Comparison of ENCODE assay signal across 29 mouse cellular contexts in the genomic region with DNA sequence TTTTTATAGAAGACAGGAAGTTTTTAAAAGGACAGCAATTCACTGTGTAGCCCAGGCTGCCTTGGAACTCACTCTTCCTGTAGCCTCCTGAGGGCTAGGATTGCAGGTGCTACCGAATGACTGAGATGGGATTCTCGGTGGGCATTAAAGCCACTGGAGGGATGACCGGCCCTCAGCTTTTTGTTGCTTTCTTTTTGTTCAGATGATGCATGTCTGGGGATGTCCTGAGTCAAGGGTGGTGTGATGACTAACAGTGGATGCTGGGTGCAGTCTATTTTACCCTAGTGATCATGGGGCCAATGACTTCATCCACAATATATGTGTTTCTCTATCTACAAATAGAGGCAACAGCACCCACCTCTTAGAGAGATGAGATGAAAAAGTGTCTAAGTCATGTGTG. TPM values are rescaled to one million over a fixed set of nuclear protein-coding genes. Genes with fewer than 3 reads are reported as not detected.
DNase-seq lines count a peak whose midpoint lies in the region; ATAC-seq and TF ChIP-seq lines count a peak whose summit lies in the region.
"Had no signal": no experiment of that assay in that cellular context is flagged by ENCODE, and none has a peak within 500 bp of the region (broad histone marks: within the 10 kb centered on the region; RNA-seq: fewer than 3 reads in every experiment).

No protein-coding gene starts in this region.

- no peaks in the 10 kb centered on the region for H3K9me3 ChIP-seq in midbrain, embryonic 10.5 days (replicated peaks)
- H3K9me3 ChIP-seq: embryonic facial prominence, embryonic 15.5 days; forebrain, embryonic 10.5 days; heart, embryonic 12.5 days; hindbrain, embryonic 10.5 days; intestine, embryonic 15.5 days had no signal

- no peak overlapping the region for H3K4me3 ChIP-seq in myocyte
- no peak overlapping the region for H3K4me3 ChIP-seq in midbrain, embryonic 10.5 days
- H3K4me3 ChIP-seq: embryonic facial prominence, embryonic 15.5 days; erythroblast, embryonic 14.5 days; forebrain, embryonic 10.5 days; gastrocnemius, adult 2 months; heart, embryonic 12.5 days; hindbrain, embryonic 10.5 days; intestine, embryonic 15.5 days had no signal

- ATAC-seq in megakaryocyte progenitor cell, adult 5-6 weeks (replicated peaks; ENCODE audit: poor library complexity): no peak
- ATAC-seq: activated CD4-positive, CD25-positive, alpha-beta regulatory T cell, adult 4 months; forebrain, embryonic 14.5 days; intestine, embryonic 15.5 days had no signal

- 92% methylated on average over 3 of the region's 3 CpGs for WGBS in midbrain, embryonic 10.5 days

- peak; percentile 19 to 68 for DNase-seq in adrenal gland, adult (ENCODE audit: inconsistent age in 2 of 2, low spot score in 1 of 2)
- DNase-seq in adrenal gland, postnatal 14 days: no peak
- DNase-seq in 3134 (ENCODE audit: extremely low read depth, insufficient read length, low spot score): peak; percentile 22
- peak; percentile 65 for DNase-seq in NIH3T3 (ENCODE audit: low read depth)
- no peak for DNase-seq in midbrain, embryonic 10.5 days (ENCODE audit: low spot score)
- DNase-seq: adrenal gland, postnatal 10 days; cerebellum, adult 18-20 months; cerebellum, postnatal 10 days; embryo, embryonic 11 days; gastrocnemius, adult 2 months; gastrocnemius, postnatal 25 days; kidney, adult 18-20 months had no signal

- TF ChIP-seq POLR2A in myocyte (IDR thresholded peaks at IDR 0.05; ENCODE audit: insufficient read length, low read depth): no peak

- peak overlapping the region; percentile 73 for H3K4me2 ChIP-seq in myocyte (ENCODE audit: low read depth)
- H3K4me2 ChIP-seq: embryonic facial prominence, embryonic 15.5 days; heart, embryonic 12.5 days; hindbrain, embryonic 14.5 days; intestine, embryonic 15.5 days had no signal

- no peak overlapping the region for H3ac ChIP-seq in myocyte (ENCODE audit: control insufficient read depth, insufficient read length)

- no peaks in the 10 kb centered on the region; the same call in none of the 2 replicates for H3K4me1 ChIP-seq in midbrain, embryonic 10.5 days
- H3K4me1 ChIP-seq: forebrain, embryonic 10.5 days; intestine, embryonic 15.5 days had no signal

- H3K79me2 ChIP-seq in myocyte (ENCODE audit: control insufficient read depth, insufficient read depth): peaks cover 54% of the 10 kb centered on the region

- no peaks in the 10 kb centered on the region for H3K27me3 ChIP-seq in myocyte (ENCODE audit: control insufficient read depth, insufficient read depth, insufficient read length)
- H3K27me3 ChIP-seq in midbrain, embryonic 10.5 days (ENCODE audit: low read depth, poor library complexity, severe bottlenecking): no peaks in the 10 kb centered on the region
- H3K27me3 ChIP-seq: embryonic facial prominence, embryonic 15.5 days; heart, embryonic 12.5 days; intestine, embryonic 15.5 days had no signal

- no peaks in the 10 kb centered on the region for H3K36me3 ChIP-seq in myocyte (ENCODE audit: control insufficient read depth, insufficient read depth)
- H3K36me3 ChIP-seq in midbrain, embryonic 10.5 days: no peaks in the 10 kb centered on the region
- H3K36me3 ChIP-seq: embryonic facial prominence, embryonic 15.5 days; heart, embryonic 12.5 days; intestine, embryonic 15.5 days had no signal

- no peak overlapping the region for H3K27ac ChIP-seq in midbrain, embryonic 10.5 days (replicated peaks)
- H3K27ac ChIP-seq: embryonic facial prominence, embryonic 15.5 days; forebrain, embryonic 10.5 days; gastrocnemius, adult 2 months; hindbrain, embryonic 10.5 days; hindbrain, embryonic 14.5 days; intestine, embryonic 15.5 days had no signal

TF ChIP-seq in myocyte, 11 proteins besides CTCF, POLR2A, EP300 and RAD21:
- no peak for TF ChIP-seq MAX (IDR thresholded peaks at IDR 0.05; ENCODE audit: low read depth)
- no peak for TF ChIP-seq POLR2AphosphoS2 (IDR thresholded peaks at IDR 0.05; ENCODE audit: insufficient read length, low read depth)
- TF ChIP-seq USF1 (IDR thresholded peaks at IDR 0.05; ENCODE audit: low read depth): no peak
- no peak for TF ChIP-seq TCF12 (IDR thresholded peaks at IDR 0.05; ENCODE audit: insufficient read depth, poor library complexity, severe bottlenecking)
- TF ChIP-seq MYOG (IDR thresholded peaks at IDR 0.05; ENCODE audit: control insufficient read depth in 1 of 3, insufficient read depth in 1 of 3, insufficient read length in 2 of 3, low read depth in 2 of 3): no peak
- no peak for TF ChIP-seq REST (IDR thresholded peaks at IDR 0.05; ENCODE audit: insufficient read depth, insufficient read length)
- no peak for TF ChIP-seq E2F4 (IDR thresholded peaks at IDR 0.05; ENCODE audit: insufficient read depth)
- no peak for TF ChIP-seq SRF (IDR thresholded peaks at IDR 0.05; ENCODE audit: control insufficient read depth, insufficient read length, low read depth)
- no peak for TF ChIP-seq MYOD1 (IDR thresholded peaks at IDR 0.05; ENCODE audit: control insufficient read depth in 1 of 3, insufficient read length in 2 of 3, low read depth in 2 of 3)
- TF ChIP-seq CEBPB (IDR thresholded peaks at IDR 0.05; ENCODE audit: insufficient read depth, poor library complexity, severe bottlenecking): no peak
- no peak for TF ChIP-seq TCF3 (IDR thresholded peaks at IDR 0.05; ENCODE audit: insufficient read length, low read depth)

RNA-seq across cellular contexts. Expression of a gene that starts 2.7 kb away (rescaled TPM):
- not detected in 2 replicates for total RNA-seq in adrenal gland, postnatal 14 days (2021)
- polyA plus RNA-seq in myocyte (2012; fragmentation: generic; extraction: Trizol): not detected
- total RNA-seq in megakaryocyte progenitor cell, adult 5-6 weeks (2015): not detected in 2 replicates
- total RNA-seq in megakaryocyte progenitor cell, adult 5-6 weeks (2017): not detected in 2 replicates
- polyA plus RNA-seq in midbrain, embryonic 10.5 days (2016; fragmentation: Nextera tagmentation; extraction: Ambion mirVana): not detected in 2 replicates
- total RNA-seq: adrenal gland, postnatal 10 days; ES-E14; gastrocnemius, postnatal 25 days; granulocyte monocyte progenitor cell, adult 5-6 weeks; heart, adult 8-10 months; heart, postnatal 25 days had no signal
- polyA plus RNA-seq: embryonic facial prominence, embryonic 11.5 days; embryonic facial prominence, embryonic 15.5 days; erythroblast, embryonic 14.5 days; forebrain, embryonic 10.5 days; forebrain, embryonic 14.5 days; heart, embryonic 12.5 days; heart, embryonic 16.5 days; hindbrain, embryonic 10.5 days; hindbrain, embryonic 14.5 days; intestine, embryonic 15.5 days had no signal

RNA-seq across cellular contexts. Expression of a gene that starts 20.8 kb away (rescaled TPM):
- 19.3 and 24.9 TPM in 2 replicates for total RNA-seq in adrenal gland, postnatal 14 days (2021)
- polyA plus RNA-seq in myocyte (2012; fragmentation: generic; extraction: Trizol): 8.7 TPM
- total RNA-seq in megakaryocyte progenitor cell, adult 5-6 weeks (2015): 12.0 and 12.4 TPM in 2 replicates
- total RNA-seq in megakaryocyte progenitor cell, adult 5-6 weeks (2017): 24.1 and 24.5 TPM in 2 replicates
- polyA plus RNA-seq in midbrain, embryonic 10.5 days (2016; fragmentation: Nextera tagmentation; extraction: Ambion mirVana): 11.5 and 15.0 TPM in 2 replicates

Comparison
In these comparisons a context has a peak if more than half of its experiments do, and no peak if none do; other contexts are left out.
1. DNase-seq: peak in adrenal gland, adult (2 of 2), 3134 (single experiment) and NIH3T3 (single experiment); none in adrenal gland, postnatal 14 days (single experiment) and midbrain, embryonic 10.5 days (single experiment).